Mouse (Mus musculus) cerebellum, adult 2 months (tissue): Measurements from ENCODE around the gene Abtb1.

ENCODE experiments used
- CTCF ChIP-seq: fragments of 200-500 bp; IDR thresholded peaks from 2 replicates; pipeline ENCODE4 v1.5.1; 2011; ENCODE audit warnings: low read depth, mild to moderate bottlenecking, control low read depth, low read length, moderate library complexity, borderline replicate concordance; ENCODE audit not compliant: insufficient read depth
- POLR2A ChIP-seq: fragments of 200-500 bp; IDR thresholded peaks from 2 replicates; pipeline ENCODE4 v1.6.1; 2011; ENCODE audit warnings: low read length, control low read depth, borderline replicate concordance; ENCODE audit not compliant: insufficient read depth

DNA sequence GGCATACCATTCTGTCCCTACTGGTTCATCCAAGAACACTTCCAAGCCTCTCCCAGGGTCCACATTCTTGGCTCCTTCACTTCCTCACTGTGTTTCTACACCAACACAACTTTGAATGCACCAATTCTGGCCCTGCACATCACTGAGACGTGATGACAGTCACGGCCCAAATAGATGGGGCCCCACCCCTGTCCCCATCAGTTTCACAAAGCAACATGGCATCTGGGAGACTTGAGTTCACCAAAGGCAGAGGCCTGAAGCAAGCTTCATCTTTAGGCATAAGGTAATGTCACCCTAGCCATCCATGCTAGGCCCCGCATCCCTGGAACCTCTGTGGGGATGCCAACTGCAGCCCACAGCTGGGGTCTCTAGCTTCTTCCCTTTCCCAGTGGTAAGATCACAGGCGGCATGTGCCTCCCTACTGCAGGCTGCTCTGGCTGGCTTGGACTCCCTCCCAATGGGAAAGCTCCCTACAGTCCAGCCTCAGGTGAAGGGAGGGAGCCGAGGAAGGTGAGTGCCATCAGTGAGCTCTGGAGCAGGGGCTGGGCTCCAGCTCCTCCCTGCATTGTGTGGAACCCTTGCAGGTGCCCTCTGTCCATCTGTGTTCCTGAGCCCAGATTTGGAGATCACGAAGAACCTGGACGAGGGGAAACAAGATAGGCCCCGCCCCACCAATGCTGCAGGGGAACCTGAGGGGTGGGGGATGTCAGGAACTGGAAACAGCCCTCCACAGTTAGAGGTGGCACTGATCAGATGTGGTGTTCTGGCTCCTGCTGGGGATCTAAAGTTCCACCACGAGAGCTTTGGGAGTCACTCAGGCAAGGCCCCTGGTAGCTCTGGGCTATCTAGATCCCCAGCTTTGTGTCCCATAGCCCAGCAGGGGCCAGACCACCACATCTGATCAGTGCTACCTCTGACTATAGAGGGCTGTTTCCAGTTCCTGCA is 2.3 kb upstream of the Abtb1 start:
- no peak for TF ChIP-seq CTCF
- no peak for TF ChIP-seq POLR2A
